Mouse (Mus musculus) lung, postnatal 10 days (tissue): ENCODE results near the gene Agtrap.
"Not testable (repeated sequence)": the region's sequence is repeated elsewhere in the genome, so short reads cannot be mapped to it uniquely, and the experiment has no call there.

Experiments used
- DNase-seq: peaks from one replicate; pipeline ENCODE4 v3.0.0; 2021

Gene Agtrap

DNA sequence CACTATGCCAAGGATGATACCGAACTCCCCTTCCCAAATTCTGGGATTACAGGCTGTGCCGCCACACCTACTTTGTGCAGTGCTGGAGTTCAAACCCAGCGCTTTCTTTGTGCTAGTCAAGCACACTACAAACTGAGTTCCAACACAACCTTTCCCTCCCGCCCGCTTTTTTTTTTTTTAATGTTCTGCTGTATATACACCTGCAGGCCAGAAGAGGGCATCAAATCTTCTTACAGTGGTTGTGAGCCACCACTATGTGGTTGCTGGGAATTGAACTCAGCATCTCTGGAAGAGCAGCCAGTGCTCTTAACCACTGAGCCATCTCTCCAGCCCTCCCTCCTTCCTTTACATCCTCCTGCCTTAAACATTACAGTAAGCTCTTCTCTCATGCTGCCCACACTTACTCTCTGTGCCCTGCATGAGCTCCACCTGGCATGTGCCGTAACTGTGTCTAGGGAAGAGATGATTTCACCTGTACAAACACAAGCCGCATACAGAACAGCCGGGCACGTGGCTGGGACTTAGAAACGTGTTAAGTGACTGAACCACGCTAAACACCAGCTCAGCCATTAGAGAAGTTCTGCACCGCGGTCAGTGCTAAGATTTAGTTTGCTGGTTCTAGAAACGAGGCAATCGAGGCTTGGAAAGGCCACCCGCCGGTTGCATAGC lies 13.2 kb downstream of the Agtrap start:
- DNase-seq, result peak; percentile 44

DNA sequence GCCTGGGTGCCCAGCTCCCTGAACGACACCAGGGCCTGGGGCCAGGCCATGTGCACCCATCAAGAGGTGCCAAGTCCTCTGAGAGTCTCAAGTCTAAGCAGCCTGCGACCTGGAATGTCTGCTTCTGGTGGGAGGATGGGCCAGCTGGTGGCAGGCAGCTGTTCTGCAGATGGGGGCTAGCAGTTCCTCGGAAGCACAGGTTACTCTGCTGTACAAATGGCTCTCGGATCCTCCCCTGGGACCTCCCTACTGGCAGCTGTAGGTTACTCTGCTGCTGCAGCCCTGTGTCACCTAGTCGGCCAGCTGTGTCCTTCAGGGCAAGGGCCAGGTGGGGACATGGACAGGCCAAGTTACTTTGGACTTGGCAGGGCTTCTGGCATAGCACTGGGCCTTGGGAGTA lies 16.3 kb downstream of the Agtrap start:
- no peak for DNase-seq

- DNase-seq, result no peak
Measured at GRCm38 (mm10) chr4:148069602-148070218, 18.1 kb downstream of the Agtrap start.

- no peak for DNase-seq
Measured at GRCm38 (mm10) chr4:148067346-148067745, 20.5 kb downstream of the Agtrap start.

- DNase-seq, result peak; percentile 38
Measured at GRCm38 (mm10) chr4:148066401-148066744, 21.5 kb downstream of the Agtrap start.

- peak; percentile 61 for DNase-seq
Measured at GRCm38 (mm10) chr4:148065702-148066400, 22.0 kb downstream of the Agtrap start.

GRCm38 (mm10) chr4:148061086-148061480 lies 26.7 kb downstream of the Agtrap start:
- no peak for DNase-seq

DNA sequence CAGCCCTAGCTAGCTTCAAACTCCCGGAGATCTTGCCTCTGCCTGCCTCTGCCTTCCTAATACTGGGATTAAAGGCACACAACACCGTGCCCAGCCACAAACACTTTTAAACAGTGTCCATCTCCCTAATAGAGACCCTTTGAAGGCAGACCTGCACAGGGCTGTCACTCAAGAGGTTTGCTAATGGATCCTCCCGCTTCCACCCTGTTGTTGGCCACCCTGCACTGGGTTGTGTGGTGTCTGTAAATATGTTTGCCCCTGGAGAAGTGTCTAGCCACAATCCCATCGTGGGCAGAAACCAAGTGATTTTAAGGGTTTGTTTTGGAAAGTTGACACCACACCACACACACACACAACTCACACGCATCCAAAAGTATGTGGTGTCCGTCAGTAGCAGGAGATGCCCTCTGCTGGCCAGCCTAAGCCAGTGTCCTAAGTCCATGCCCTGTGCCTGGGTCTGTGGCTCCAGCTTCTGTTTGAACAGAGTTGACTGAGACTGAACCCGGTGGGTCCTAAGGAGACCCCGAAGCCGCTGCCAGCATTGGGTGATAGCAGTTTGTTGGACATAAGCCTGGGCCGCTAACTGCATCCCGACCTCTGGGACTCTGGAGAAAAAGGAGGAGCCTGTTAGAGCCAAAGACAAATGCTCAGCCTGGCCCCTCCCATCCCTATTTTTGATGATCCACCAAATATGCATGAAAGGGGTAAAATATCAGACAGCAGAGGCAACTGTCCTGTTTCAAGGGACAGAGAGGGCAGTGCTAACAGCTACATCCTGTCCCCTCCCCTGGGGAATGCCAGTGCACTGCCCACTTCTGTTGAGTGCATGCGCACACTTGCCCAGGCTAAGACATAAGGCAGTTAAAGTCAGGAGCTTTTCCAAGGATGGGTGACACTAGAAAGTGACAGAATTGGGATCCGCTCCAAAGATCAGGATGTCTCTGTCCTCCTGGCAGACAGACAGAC lies 27.4 kb downstream of the Agtrap start:
- peak; percentile 80 for DNase-seq

DNA sequence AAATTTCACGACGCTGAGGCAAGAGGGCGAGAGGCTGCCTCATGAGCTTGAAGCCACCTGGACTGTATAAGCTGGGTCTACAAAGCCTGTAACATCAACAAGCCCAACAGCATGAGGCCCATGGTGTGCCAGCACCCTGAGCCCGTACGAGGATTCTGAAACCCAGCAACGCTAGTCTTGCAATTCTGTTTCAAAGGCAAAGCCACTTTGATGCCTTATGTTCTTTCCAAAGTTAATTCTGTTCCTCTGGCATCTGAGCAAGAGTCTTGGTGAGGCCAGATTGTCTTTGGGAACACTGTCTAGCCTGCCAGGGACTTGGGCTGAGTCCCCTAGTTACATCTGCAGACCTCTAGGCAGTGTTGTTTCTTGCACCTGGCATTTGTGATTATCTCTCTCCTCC lies 28.8 kb downstream of the Agtrap start:
- no peak for DNase-seq

- DNase-seq, result no peak
Measured at GRCm38 (mm10) chr4:148058218-148058819, 29.5 kb downstream of the Agtrap start.

DNA sequence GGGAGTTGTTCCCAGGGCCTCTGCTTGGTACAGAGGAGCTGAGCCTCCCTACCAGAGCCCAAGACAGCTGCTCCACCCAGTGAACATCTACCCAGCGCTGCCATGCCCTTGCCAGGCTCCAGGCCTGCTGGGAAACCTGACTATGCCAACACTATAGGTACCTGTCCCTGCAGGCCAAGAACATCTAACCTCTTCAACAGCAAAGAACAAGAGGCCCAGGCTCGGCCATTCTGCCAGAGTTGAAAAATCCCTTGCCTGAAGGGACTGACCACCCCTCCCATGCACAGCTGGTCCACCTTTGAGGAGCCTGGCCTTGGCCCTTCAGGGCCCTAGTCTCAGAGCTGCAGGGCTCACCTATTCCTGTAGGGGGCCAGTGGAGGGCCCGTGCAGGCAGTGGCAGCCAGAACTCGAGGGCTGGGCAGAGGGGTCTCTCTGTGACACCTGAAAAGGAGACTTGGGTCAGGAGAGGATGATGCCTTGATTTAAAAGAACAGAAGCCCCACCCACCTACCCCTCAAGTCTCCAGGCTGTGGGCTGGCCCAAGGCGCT lies 30.1 kb downstream of the Agtrap start:
- no peak for DNase-seq

GRCm38 (mm10) chr4:148056801-148057200 lies 31.0 kb downstream of the Agtrap start:
- no peak for DNase-seq

- DNase-seq, result no peak
Measured at GRCm38 (mm10) chr4:148056246-148056645, 31.6 kb downstream of the Agtrap start.

GRCm38 (mm10) chr4:148054961-148055695 lies 32.7 kb downstream of the Agtrap start:
- no peak for DNase-seq

- DNase-seq, result no peak
Measured at GRCm38 (mm10) chr4:148053417-148053920, 34.4 kb downstream of the Agtrap start.

GRCm38 (mm10) chr4:148052976-148053375 lies 34.9 kb downstream of the Agtrap start:
- no peak for DNase-seq

- no peak for DNase-seq
Measured at GRCm38 (mm10) chr4:148051886-148052285, 35.9 kb downstream of the Agtrap start.

GRCm38 (mm10) chr4:148051046-148051776 lies 36.6 kb downstream of the Agtrap start:
- no peak for DNase-seq

GRCm38 (mm10) chr4:148050396-148050914 lies 37.4 kb downstream of the Agtrap start:
- not testable (repeated sequence) for DNase-seq

DNA sequence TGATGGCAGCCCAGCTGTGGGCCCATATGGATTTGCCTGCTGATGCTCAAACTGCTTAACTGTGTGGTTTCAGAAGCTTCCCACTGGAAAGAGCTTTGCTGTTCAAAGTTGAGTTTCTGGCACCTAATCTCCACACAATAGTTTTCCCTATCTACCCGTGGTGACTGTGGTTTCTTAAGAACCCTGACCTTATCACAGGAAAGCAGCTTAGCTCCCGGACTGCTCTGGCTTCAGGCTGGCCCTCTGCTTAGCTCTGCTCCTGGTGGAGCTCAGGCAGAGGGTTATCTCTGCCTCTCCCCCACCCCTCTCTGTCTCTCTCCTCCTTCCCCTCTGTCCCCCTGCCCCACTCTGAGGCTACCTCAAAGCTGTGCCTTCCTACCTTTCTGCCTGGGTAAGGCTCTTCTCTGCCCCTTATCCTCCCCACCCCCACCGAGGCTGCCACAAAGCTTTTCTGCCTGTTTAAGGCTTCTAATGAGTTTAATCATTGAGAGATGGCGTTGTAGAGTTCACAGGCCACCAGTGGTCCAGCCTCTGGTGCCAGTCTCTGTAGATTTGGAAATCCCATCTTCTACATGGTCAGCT lies 41.3 kb downstream of the Agtrap start:
- no peak for DNase-seq
